Mouse (Mus musculus) limb, embryonic 15.5 days (tissue): Measurements from ENCODE around the gene Gp9. TPM values are rescaled to one million over a fixed set of nuclear protein-coding genes. Genes with fewer than 3 reads are reported as not detected.

Experiments
- ATAC-seq: fragments of 200-750 bp; cut with Nextera tagmentation; 2 replicates; pipeline ENCODE4 v1.8.0; 2017; ENCODE audit warnings: low read depth, moderate TSS enrichment; ENCODE audit not compliant: insufficient number of reproducible peaks, low FRiP score, low TSS enrichment
- H3K27ac ChIP-seq: fragments of 300-500 bp; sonication (generic); 2 replicates; pipeline ENCODE4 v1.5.1; 2015; ENCODE audit warnings: moderate library complexity, mild to moderate bottlenecking, inconsistent platforms
- H3K27me3 ChIP-seq: fragments of 300-500 bp; sonication (generic); 2 replicates; pipeline ENCODE4 v1.6.1; 2015; ENCODE audit warnings: inconsistent platforms
- H3K36me3 ChIP-seq: fragments of 300-500 bp; sonication (generic); 2 replicates; pipeline ENCODE4 v1.6.1; 2015; ENCODE audit warnings: inconsistent platforms
- H3K4me1 ChIP-seq: fragments of 300-500 bp; sonication (generic); 2 replicates; pipeline ENCODE4 v1.6.1; 2015; ENCODE audit warnings: inconsistent platforms
- H3K4me2 ChIP-seq: fragments of 300-500 bp; sonication (generic); 2 replicates; pipeline ENCODE4 v1.6.1; 2015; ENCODE audit warnings: mild to moderate bottlenecking, inconsistent platforms
- H3K4me3 ChIP-seq: fragments of 300-500 bp; sonication (generic); 2 replicates; pipeline ENCODE4 v1.5.1; 2015; ENCODE audit warnings: mild to moderate bottlenecking, inconsistent platforms
- H3K9ac ChIP-seq: fragments of 300-500 bp; sonication (generic); 2 replicates; pipeline ENCODE4 v1.6.1; 2015; ENCODE audit warnings: inconsistent platforms
- H3K9me3 ChIP-seq: fragments of 300-500 bp; sonication (generic); 2 replicates; pipeline ENCODE4 v1.6.1; 2016; ENCODE audit warnings: inconsistent platforms
- WGBS: fragments of 180-500 bp; shearing (Covaris S2); methylation state at CpG from one replicate; pipeline ENCODE4 v1.1.7; 2015; 5-methylcytosine and 5-hydroxymethylcytosine counted together
- polyA plus RNA-seq: library from polyadenylated mRNA; unstranded; fragments of >200 nt; fragmentation: Nextera tagmentation; extraction: Ambion mirVana; gene quantifications from 2 replicates; pipeline ENCODE4 v1.2.1, GENCODE M21; 2015

The Gp9 gene
- polyA plus RNA-seq, 1 experiment from 2014 or later, result 0.97 TPM

DNA sequence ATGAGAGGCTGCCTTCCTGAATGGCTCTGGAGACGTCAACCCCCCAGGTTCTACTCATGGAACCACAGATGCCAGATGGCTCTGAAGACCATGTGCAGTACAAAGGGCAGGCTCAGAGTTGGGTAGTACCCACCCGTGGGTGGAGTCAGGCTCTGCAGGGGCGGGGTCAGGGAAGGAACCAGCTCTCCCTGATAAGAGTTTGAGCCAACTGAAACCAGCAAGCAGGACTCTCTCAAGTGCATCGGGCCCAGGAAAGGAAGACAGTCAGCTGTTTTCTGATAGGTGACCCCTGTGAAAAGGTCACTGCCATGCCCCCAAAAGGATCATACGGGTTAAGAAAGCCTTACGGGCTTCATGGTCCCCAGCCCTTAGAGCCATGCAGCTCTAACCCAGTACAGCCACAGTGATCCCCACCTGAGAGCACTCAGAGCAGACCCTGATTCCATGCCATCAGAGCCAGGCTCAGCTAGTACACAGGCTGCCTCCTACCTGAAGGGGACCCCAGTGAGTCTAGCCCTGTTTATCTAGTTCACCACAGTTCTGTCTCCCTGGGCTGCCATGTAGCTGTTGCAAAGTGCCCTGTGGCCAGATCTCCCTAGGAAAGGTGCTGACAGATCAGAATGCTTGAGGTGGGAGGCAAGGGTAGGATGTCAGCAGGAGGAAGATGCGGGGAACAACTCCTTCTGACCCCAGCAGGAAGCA, 13.1 kb downstream of the Gp9 start:
- Histone ChIP-seq H3K9me3 (no peaks in the 10 kb centered on the region), H3K27ac (no peak overlapping the region), H3K4me2 (no peak overlapping the region), H3K4me3 (no peak overlapping the region), H3K4me1 (no peaks in the 10 kb centered on the region; the same call in 1 of the 2 replicates), H3K27me3 (no peaks in the 10 kb centered on the region), H3K9ac (no peak overlapping the region), H3K36me3 (peaks cover 28% of the 10 kb centered on the region)
- no peak for ATAC-seq
- WGBS, result 67% methylated on average over 7 of the region's 7 CpGs

DNA sequence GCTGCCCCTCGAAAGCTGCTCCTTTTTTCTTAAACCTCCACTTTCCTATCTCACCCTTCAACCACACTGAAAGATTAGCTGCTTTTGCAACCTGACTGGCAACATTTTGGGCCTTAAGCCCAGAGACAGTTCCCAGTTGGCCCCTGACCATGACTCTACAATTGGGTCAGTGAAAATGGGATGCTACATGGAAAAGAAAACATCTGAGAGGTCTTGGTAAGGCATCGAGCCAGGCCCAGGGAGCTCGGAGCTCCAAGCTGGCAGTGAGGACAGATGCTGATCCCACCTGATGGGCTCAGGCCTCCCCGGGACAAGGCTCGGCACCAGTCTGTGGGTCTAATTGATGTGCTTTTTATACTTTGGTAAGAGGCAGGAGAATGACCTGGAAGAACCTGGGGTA, 14.0 kb downstream of the Gp9 start:
- 92% methylated on average over 5 of the region's 5 CpGs for WGBS
- Histone ChIP-seq H3K27me3 (no peaks in the 10 kb centered on the region), H3K9me3 (no peaks in the 10 kb centered on the region), H3K4me2 (no peak overlapping the region), H3K27ac (no peak overlapping the region), H3K36me3 (peaks cover 28% of the 10 kb centered on the region), H3K4me3 (no peak overlapping the region), H3K4me1 (peaks cover 2% of the 10 kb centered on the region; the same call in 1 of the 2 replicates), H3K9ac (no peak overlapping the region)
- no peak for ATAC-seq

DNA sequence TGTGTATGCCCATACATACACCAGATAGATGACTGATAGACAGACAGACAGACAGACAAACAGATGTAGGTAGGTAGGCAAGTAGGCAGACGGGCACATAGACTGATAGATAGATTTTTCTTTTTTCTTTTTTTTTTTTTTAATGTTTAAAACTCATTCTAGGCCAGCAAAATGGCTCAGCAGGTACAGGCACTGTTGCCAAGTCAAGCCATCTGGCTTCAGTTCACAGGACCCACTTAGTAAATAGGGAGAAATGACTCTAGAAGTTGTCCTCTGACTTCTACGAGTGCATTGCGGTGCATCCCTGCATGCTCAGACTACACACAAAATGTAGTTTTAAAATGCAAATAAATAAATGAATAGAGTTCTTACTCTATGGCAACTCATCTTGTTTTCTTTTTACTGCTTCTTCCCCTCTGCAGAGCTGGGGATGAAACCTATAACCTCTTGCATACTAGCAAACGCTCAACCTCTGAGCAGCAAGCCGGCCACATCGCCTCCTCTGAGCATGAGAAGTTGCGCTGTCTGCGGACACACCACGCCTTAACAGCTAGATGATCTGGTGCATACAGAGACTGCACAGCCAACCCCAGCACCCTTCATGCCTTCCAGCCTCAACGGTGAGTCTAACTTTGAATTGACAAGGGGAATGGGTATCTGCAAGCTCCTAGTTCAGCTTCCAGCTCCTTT, 16.1 kb downstream of the Gp9 start:
- Histone ChIP-seq H3K9me3 (no peaks in the 10 kb centered on the region), H3K27ac (no peak overlapping the region), H3K4me2 (no peak overlapping the region), H3K9ac (no peak overlapping the region), H3K27me3 (no peaks in the 10 kb centered on the region), H3K4me1 (peaks cover 2% of the 10 kb centered on the region; the same call in 1 of the 2 replicates), H3K4me3 (no peak overlapping the region), H3K36me3 (peaks cover 28% of the 10 kb centered on the region)
- 92% methylated on average over 10 of the region's 10 CpGs for WGBS
- ATAC-seq, result no peak

DNA sequence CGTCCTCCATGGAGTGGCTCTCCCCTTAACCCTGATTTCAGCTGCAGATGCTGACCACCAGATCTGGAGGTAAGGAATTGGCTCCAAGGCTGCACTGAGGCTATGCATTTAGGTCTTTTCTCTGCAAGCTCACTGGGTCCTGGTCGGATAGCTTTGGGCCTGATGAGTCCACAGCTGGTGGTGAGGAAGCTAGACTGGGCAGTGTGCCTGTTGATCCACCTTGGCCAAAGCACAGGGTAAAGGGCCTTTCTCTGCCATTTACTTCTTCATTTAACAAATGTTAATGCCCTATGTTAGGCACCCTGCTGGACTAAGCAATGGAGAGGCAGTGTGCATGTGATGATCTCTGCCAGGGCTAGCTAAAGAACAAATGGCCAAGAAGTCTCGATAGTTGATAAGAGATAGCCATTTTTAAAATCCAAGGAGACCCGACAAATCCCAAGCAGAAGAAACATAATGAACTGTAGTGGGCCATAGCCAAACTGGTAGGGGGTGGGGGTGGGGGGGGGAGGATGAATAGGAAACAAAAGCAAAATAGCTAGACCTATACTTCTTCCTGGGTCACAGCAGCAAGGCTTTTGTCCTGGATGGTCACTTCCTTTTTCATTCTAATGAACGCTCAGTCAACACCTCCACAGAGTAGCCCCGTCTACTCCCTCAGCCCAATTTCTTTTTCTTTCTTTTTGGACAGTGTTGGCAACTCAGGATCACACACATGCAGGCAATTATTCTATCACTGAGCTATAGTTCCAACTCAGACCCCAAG, 17.7 kb downstream of the Gp9 start:
- no peak overlapping the region for H3K4me3 ChIP-seq
- peaks cover 2% of the 10 kb centered on the region; the same call in 1 of the 2 replicates for H3K4me1 ChIP-seq
- H3K9ac ChIP-seq, result no peak overlapping the region
- H3K27ac ChIP-seq, result no peak overlapping the region
- peaks cover 28% of the 10 kb centered on the region for H3K36me3 ChIP-seq
- H3K27me3 ChIP-seq, result no peaks in the 10 kb centered on the region
- 85% methylated on average over 6 of the region's 6 CpGs for WGBS
- H3K4me2 ChIP-seq, result no peak overlapping the region
- H3K9me3 ChIP-seq, result no peaks in the 10 kb centered on the region
- ATAC-seq, result no peak

DNA sequence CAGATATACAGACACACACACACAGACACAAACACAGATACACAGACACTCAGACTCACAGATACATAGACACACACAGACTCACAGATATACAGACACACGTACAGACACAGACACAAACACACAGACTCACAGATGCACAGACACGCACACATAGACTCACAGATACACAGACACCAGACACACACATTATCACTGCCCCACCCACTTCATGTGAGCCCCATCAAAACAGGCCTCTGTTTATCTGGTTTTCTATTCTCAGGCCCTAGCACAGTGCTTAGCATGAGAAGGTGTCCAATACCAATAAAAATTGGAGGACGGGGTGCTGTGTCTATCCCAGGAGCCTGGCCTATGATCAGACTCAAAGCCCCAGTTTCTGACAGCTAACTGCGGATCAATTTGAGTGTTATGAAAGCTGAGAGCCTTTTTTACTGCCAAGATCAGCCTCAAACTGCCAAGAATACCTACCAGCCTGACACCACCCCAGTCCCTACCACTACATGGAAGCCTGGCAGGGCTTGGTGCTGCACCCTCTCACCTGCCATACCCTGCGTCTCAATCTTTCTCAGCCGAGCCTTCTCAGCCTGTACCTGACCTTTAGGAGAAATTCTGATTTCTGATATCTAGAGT, 18.5 kb downstream of the Gp9 start:
- Histone ChIP-seq H3K27me3 (no peaks in the 10 kb centered on the region), H3K4me3 (no peak overlapping the region), H3K36me3 (peaks cover 22% of the 10 kb centered on the region), H3K4me1 (0 out of 2 replicates have a peak, but pooled peaks cover 2% of the 10 kb centered on the region), H3K27ac (no peak overlapping the region), H3K9me3 (no peaks in the 10 kb centered on the region), H3K9ac (no peak overlapping the region), H3K4me2 (no peak overlapping the region)
- ATAC-seq, result no peak
- 78% methylated on average over 6 of the region's 6 CpGs for WGBS

DNA sequence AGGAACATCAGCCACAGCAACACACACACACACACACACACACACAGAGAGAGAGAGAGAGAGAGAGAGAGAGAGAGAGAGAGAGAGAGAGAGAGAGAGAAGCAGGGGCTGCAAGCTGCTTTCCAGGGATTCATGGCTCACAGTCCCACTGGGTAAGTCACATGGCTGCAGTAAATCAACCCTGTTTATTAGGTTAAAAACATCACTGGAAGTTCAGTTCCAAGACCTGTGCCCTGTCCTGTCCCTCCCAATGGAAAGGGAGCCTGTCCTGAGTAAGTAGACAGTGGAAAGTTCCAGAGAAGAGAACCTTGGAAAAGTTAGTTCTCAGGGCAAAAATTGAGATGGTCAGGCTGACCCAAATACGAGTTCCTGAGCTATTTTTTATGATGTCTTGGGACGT, 19.4 kb downstream of the Gp9 start:
- Histone ChIP-seq H3K9me3 (no peaks in the 10 kb centered on the region), H3K9ac (no peak overlapping the region), H3K4me3 (no peak overlapping the region), H3K36me3 (peaks cover 12% of the 10 kb centered on the region), H3K4me2 (no peak overlapping the region), H3K4me1 (0 out of 2 replicates have a peak, but pooled peaks cover 2% of the 10 kb centered on the region), H3K27me3 (no peaks in the 10 kb centered on the region), H3K27ac (no peak overlapping the region)
- no peak for ATAC-seq
- WGBS, result 20% methylated on average over 2 of the region's 2 CpGs

DNA sequence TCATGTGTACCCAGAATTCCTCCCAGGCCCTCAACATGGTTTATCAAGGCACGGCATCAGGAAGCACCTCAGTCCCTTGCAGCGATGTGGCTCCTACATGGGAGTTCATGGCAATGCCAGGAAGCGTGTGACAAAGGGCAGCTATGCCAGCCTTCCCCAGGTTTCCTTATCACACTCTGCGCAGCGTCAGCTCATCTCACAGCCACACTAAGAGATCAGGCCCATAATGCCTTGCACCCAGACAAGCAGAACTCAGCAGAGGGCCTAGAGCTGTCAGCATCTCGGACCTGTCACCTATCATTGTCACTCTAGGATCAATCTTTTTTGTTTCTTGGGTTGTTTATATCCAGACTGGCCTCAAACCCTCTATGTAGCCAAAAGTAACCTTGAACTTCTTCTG, 21.7 kb downstream of the Gp9 start:
- 92% methylated on average over 6 of the region's 6 CpGs for WGBS
- no peak for ATAC-seq

DNA sequence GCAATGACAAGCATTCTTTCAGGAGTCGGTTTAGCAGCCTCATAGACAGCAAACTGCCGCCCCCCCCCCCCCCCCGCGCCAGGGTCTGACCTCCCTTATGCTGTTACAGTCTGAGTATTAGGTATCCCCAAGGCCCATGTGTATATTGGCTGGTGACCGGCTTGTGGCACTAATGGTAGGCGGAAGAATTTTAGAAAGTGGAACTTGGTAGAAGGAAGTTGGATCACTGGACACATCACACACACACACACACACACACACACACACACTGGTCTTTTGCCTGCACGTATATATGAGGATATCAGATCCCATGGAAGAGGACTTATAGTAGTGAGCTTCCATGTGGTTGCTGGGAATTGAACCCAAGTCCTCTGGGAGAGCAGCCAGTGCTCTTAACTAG, 24.6 kb downstream of the Gp9 start:
- peaks cover 7% of the 10 kb centered on the region for H3K36me3 ChIP-seq
- 80% methylated on average over 7 of the region's 7 CpGs for WGBS
- H3K9ac ChIP-seq, result no peak overlapping the region
- no peak for ATAC-seq
- no peaks in the 10 kb centered on the region for H3K27me3 ChIP-seq
- no peaks in the 10 kb centered on the region for H3K4me1 ChIP-seq
- H3K27ac ChIP-seq, result no peak overlapping the region
- H3K9me3 ChIP-seq, result no peaks in the 10 kb centered on the region
- no peak overlapping the region for H3K4me3 ChIP-seq
- no peak overlapping the region for H3K4me2 ChIP-seq

More for the DNA sequence above, 21.7 kb downstream of the Gp9 start:
- Histone ChIP-seq H3K9me3 (no peaks in the 10 kb centered on the region), H3K27ac (no peak overlapping the region), H3K4me1 (0 out of 2 replicates have a peak, but pooled peaks cover 2% of the 10 kb centered on the region), H3K27me3 (no peaks in the 10 kb centered on the region), H3K4me2 (no peak overlapping the region), H3K4me3 (no peak overlapping the region), H3K36me3 (peaks cover 5% of the 10 kb centered on the region), H3K9ac (no peak overlapping the region)

DNA sequence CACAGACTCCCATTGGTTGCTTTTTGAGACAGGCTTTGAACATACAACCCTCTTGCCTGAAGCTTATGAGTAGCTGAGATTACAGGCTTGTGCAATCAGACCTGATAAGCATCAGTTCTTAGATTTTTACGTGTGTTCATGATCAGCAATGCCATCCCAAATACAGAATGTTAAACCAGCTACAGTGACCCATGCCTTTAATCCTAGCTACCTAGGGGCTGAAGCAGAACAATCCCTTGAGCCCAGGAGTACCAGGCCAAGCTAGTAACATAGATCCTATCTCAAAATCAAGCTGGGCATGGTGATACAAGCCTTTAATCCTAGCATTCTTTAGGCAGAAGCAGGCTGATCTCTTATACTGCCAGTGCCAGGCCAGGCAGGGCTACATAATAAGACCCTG, 26.2 kb downstream of the Gp9 start:
- no peak overlapping the region for H3K9ac ChIP-seq
- ATAC-seq, result no peak
- no peak overlapping the region for H3K4me3 ChIP-seq
- no peak overlapping the region for H3K27ac ChIP-seq
- H3K9me3 ChIP-seq, result no peaks in the 10 kb centered on the region
- no peaks in the 10 kb centered on the region for H3K27me3 ChIP-seq
- H3K4me1 ChIP-seq, result no peaks in the 10 kb centered on the region
- no peak overlapping the region for H3K4me2 ChIP-seq
- WGBS, result 76% methylated on average over 1 of the region's 1 CpGs
- H3K36me3 ChIP-seq, result peaks cover 7% of the 10 kb centered on the region

DNA sequence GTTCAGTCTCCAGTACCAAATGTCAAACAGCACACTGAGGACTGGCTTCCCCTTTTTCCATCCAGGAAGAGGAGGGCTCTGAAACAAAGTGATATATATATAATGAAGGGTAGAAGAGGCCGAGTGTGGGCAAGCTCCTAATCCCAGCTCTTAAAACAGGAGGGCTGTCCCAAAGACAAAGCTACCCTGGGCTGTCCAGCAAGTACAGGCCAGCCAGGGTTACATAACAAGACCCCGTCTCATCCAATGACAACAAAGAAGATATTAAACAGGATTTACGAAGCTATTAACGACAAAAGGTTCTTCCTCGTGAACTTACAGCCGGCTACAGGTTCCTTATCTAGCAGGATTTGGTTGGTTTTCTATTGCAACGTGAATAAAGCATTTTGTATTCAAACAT, 27.0 kb downstream of the Gp9 start:
- peaks cover 6% of the 10 kb centered on the region for H3K4me1 ChIP-seq
- no peaks in the 10 kb centered on the region for H3K27me3 ChIP-seq
- no peak overlapping the region for H3K4me2 ChIP-seq
- no peak overlapping the region for H3K4me3 ChIP-seq
- no peak overlapping the region for H3K27ac ChIP-seq
- no peak for ATAC-seq
- 72% methylated on average over 7 of the region's 7 CpGs for WGBS
- H3K9me3 ChIP-seq, result no peaks in the 10 kb centered on the region
- H3K9ac ChIP-seq, result no peak overlapping the region
- H3K36me3 ChIP-seq, result peaks cover 7% of the 10 kb centered on the region

DNA sequence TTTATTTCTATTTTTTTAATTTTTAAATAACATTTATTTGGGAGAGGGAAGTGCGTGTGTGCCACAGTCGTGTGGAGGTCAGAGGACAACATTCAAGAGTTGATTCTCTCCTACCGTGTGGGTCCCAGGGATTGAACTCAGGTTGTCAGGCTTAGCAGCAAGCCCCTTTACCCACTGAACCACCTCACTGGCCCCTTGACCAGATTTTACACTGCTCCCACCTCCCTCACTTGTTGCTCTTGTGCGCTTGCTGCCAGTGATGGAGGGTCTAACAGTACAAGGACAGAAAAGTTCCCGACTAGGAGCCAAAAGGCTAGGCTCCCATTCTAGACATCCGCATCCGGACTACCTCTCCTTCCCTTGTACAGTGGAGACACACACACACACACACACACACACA, 27.6 kb downstream of the Gp9 start:
- Histone ChIP-seq H3K4me3 (no peak overlapping the region), H3K27me3 (no peaks in the 10 kb centered on the region), H3K9me3 (no peaks in the 10 kb centered on the region), H3K27ac (no peak overlapping the region), H3K4me1 (peaks cover 12% of the 10 kb centered on the region), H3K36me3 (peaks cover 7% of the 10 kb centered on the region), H3K9ac (no peak overlapping the region), H3K4me2 (no peak overlapping the region)
- WGBS, result 88% methylated on average over 7 of the region's 7 CpGs
- no peak for ATAC-seq
